Mouse (Mus musculus): Measurements from ENCODE around the gene Plcd1. TPM values are rescaled to one million over a fixed set of nuclear protein-coding genes. Genes with fewer than 3 reads are reported as not detected.
A peak's percentile ranks its signal among the peaks of the same experiment; 100 is the strongest.

Gene Plcd1
- polyA plus RNA-seq, 1 experiment from 2014 or later: 31.9 TPM

DNA sequence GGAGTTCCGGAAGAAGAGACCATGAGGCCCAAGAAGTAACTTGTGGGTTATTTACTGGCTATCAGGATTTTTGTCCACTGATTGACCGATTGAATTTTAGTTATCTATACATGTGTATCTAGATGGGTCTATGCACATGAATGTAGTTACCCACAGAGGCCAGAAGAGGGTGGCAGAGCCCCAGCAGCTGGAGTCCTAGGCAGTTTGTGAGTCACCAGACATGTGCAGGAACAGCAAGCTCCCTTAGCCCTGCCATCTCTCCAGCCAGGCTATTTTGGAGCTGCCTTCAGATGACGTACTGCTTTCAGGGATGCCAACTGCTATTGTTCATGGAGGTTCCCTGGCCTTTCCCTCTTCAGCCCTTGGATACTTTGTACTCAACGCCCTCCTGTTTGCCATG lies 14.3 kb upstream of the Plcd1 start:
- no peak for ATAC-seq (ENCODE audit: low FRiP score, low read depth)
- no peak overlapping the region for H3K9ac ChIP-seq (replicated peaks)
- WGBS: 88% methylated on average over 4 of the region's 4 CpGs

DNA sequence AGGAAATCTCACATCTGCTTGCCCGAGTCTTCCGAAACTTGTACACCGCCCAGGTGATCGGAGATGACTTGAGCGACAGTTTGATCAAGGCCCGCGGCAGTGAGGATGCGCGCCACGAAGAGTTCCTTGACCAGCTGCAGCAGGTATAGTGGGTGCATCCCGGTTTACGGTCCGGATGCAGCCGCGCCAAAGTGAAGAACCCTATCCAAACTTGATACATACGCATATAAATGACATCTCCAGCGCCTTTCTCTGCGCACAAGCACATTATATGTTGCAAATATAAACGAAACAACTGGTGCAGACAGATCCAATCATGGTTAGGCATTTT lies 9.4 kb upstream of the Plcd1 start:
- no peaks in the 10 kb centered on the region for H3K9me3 ChIP-seq
- H3K36me3 ChIP-seq: no peaks in the 10 kb centered on the region
- peak overlapping the region; percentile 86 for H3K4me2 ChIP-seq (replicated peaks)
- peak overlapping the region; percentile 51 for H3K9ac ChIP-seq (replicated peaks)
- no peak for ATAC-seq (ENCODE audit: low FRiP score, low read depth)
- WGBS: 4% methylated on average over 19 of the region's 19 CpGs
- peaks cover 14% of the 10 kb centered on the region; the same call in 1 of the 2 replicates for H3K27me3 ChIP-seq
- H3K4me3 ChIP-seq: peak overlapping the region; percentile 60
- no peak overlapping the region for H3K27ac ChIP-seq (replicated peaks)
- 0 out of 2 replicates have a peak, but pooled peaks cover 4% of the 10 kb centered on the region for H3K4me1 ChIP-seq

More for the DNA sequence above, 14.3 kb upstream of the Plcd1 start:
- Histone ChIP-seq H3K4me1 (0 out of 2 replicates have a peak, but pooled peaks cover 4% of the 10 kb centered on the region), H3K4me3 (no peak overlapping the region), H3K27me3 (peaks cover 14% of the 10 kb centered on the region; the same call in 1 of the 2 replicates), H3K27ac (replicated peaks) (no peak overlapping the region), H3K9me3 (no peaks in the 10 kb centered on the region), H3K36me3 (no peaks in the 10 kb centered on the region), H3K4me2 (replicated peaks) (no peak overlapping the region)

DNA sequence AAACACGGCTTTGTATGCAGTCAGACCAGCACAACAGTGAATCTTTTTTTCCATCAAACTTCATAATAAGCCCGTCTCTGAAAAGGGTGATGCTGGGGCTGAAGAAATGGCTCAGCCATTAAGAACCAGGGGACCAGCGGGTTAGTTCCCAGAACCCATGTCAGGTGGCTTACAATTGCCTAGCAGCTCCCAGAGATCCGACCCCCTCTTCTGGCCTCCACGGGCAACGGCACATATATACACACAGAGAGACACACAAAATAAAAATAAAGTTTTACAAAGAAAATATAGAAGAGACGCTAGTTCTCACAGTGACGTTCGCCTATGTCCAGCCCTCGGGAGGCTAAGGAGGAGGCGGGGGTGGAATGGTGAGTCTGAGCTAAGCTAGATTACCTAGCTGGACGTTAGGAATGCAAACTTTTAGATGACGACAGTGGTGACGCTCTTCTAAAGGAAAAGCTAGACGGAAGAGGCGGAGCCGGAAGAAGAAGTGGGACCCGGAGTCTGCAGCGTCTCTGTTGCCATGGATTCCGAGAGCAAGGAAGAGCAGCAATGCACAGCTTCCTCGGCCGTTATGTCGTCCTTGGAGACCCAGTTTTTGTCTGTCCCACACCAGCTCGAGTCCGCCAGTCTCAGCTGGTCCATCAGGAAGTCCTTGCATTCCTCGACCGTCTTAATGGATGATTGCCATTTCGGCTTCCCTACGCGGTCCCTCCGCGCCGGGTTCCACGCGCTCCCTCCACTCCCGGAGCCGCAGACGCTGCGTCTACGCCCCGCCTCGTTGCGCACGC lies 8.9 kb upstream of the Plcd1 start, which contains the start of gene Dlec1:
Gene Dlec1, plus strand, starts transcription at position 487 of the 791 bp plus-strand sequence.
- 3% methylated on average over 44 of the region's 44 CpGs for WGBS
- Histone ChIP-seq H3K36me3 (no peaks in the 10 kb centered on the region), H3K4me3 (peak within 1 kb of the TSS; percentile 60), H3K27ac (replicated peaks) (no peak within 1 kb of the TSS), H3K9me3 (no peaks in the 10 kb centered on the region), H3K4me2 (replicated peaks) (peak within 1 kb of the TSS; percentile 86), H3K9ac (replicated peaks) (peak within 1 kb of the TSS; percentile 51), H3K4me1 (0 out of 2 replicates have a peak, but pooled peaks cover 4% of the 10 kb centered on the region), H3K27me3 (peaks cover 14% of the 10 kb centered on the region; the same call in 1 of the 2 replicates)
- peak; percentile 90 for ATAC-seq (ENCODE audit: low FRiP score, low read depth)

DNA sequence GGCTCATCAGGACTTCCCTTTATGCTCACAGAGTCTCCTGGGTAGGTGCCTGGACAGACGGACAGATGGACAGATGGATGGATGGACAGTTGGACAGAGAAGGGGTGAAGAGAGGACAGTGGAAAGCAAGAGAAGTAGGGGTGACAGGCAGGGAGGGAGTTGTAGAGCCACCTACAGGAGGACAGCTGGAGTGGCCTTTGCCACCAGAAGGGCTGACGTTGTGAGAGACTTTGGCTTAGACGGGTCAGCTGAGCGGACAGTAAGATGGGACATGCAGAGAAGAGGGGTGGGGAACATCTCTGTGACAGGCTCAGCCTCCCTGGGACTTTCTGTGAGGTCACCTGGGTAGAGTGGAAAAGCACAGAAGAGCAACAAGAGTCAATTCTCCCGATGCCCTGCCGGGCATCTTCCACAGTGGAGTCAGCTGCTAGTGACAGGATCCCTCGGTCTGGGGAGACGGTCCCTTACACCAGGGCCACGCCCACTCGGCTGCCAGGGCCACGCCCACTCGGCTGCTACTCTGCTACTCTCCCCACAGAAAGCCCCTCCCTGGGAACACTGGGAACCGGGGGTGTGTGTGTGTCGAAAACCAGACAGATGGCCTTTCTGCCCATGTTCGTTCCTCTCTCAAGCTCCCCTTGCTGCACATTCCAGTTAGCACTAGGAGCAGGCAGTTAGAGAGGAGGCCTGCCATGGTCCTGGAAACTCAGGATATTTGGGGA lies 7.0 kb upstream of the Plcd1 start:
- 20% methylated on average over 15 of the region's 15 CpGs for WGBS
- Histone ChIP-seq H3K4me1 (0 out of 2 replicates have a peak, but pooled peaks cover 4% of the 10 kb centered on the region), H3K9me3 (no peaks in the 10 kb centered on the region), H3K4me3 (no peak overlapping the region), H3K27me3 (peaks cover 16% of the 10 kb centered on the region), H3K4me2 (replicated peaks) (no peak overlapping the region), H3K36me3 (no peaks in the 10 kb centered on the region), H3K9ac (replicated peaks) (no peak overlapping the region), H3K27ac (replicated peaks) (no peak overlapping the region)
- ATAC-seq (ENCODE audit: low FRiP score, low read depth): no peak

DNA sequence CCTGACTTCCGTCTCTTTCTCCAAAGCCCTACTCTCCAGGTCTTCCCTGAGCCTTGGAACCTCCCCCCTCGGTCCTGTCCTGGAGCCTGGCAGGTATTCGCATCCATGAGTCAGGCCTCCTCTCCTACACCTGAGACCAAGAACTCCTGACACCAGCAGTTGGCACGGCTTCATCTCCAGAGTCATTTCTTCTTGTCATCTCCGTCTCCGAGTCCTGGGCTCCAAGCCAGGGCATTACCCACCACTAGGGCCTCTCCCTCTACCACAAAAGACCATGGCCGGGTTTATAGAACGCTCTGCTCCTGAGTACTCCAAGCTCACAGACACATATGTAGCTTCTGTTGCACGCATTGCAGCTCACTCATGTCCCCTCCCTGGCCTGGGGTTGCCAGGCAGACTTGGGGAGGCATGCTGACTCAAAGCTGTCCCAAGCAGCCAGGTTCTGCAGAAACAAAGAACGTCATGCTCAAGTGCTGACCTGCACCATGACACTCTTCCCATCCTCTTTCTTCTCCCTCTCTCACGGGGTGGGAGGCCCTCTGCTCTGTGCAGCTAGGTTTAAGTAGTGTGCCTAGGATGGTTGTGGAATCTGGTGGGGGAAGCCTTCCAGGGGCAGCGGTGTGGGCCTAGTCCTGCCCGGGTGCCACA lies 1.3 kb upstream of the Plcd1 start:
- Histone ChIP-seq H3K27me3 (peaks cover 56% of the 10 kb centered on the region), H3K36me3 (no peaks in the 10 kb centered on the region), H3K4me3 (no peak overlapping the region), H3K9ac (replicated peaks) (no peak overlapping the region), H3K4me1 (peaks cover 23% of the 10 kb centered on the region), H3K4me2 (replicated peaks) (no peak overlapping the region), H3K9me3 (no peaks in the 10 kb centered on the region), H3K27ac (replicated peaks) (no peak overlapping the region)
- ATAC-seq (ENCODE audit: low FRiP score, low read depth): no peak
- 72% methylated on average over 13 of the region's 13 CpGs for WGBS

DNA sequence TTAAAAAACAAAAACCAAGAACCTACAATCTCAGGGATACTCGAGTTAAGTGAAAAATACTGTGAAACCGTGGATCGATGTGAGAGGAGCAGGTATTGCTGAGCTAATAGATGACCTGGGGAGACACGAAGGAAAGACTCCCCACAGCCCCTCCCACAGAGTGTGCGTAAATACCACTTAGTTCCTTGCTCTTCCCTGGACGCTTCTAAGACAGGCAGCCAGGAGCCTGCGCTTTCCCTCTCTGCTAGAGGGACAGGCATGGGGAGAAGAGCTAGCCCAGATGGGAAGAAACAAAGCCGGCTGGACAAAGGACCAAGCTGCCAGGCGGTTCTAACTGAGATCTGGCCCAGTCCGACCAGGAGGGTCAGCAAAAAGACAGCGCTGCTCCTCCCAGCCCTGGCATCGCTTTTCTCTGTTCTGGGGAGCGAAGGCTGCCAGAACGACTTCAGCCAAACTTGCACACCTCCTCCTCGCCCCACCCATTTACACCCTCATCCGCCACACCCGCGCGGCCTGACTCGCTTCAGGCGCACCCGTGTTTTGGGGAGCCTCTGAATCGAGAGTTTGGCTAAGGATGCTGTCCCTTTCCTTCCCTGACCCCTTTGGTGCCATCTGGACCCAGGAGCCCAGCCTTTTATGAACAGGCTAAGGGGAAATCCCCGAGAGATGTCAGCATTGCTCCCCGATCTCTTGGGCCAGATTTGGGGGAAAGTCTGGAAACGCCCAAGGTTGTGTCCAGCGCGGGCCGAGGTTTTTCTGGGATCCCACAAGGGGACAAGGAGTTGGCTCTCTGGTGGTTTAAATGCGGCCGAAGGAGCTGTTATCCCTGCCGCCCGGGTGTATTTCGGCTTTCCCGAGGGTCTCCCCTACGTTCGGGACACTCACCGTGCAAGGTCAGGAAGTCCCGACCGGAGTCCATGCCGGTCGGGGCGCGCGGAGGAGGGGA lies 556 bp downstream of the Plcd1 start:
- 2% methylated on average over 45 of the region's 45 CpGs for WGBS
- no peaks in the 10 kb centered on the region for H3K9me3 ChIP-seq
- peaks cover 69% of the 10 kb centered on the region for H3K27me3 ChIP-seq
- H3K36me3 ChIP-seq: no peaks in the 10 kb centered on the region
- H3K4me3 ChIP-seq: peak overlapping the region; percentile 55
- no peak overlapping the region for H3K27ac ChIP-seq (replicated peaks)
- H3K4me2 ChIP-seq (replicated peaks): peak overlapping the region; percentile 70
- H3K9ac ChIP-seq (replicated peaks): peak overlapping the region; percentile 64
- peaks cover 32% of the 10 kb centered on the region for H3K4me1 ChIP-seq
- no peak for ATAC-seq (ENCODE audit: low FRiP score, low read depth)

DNA sequence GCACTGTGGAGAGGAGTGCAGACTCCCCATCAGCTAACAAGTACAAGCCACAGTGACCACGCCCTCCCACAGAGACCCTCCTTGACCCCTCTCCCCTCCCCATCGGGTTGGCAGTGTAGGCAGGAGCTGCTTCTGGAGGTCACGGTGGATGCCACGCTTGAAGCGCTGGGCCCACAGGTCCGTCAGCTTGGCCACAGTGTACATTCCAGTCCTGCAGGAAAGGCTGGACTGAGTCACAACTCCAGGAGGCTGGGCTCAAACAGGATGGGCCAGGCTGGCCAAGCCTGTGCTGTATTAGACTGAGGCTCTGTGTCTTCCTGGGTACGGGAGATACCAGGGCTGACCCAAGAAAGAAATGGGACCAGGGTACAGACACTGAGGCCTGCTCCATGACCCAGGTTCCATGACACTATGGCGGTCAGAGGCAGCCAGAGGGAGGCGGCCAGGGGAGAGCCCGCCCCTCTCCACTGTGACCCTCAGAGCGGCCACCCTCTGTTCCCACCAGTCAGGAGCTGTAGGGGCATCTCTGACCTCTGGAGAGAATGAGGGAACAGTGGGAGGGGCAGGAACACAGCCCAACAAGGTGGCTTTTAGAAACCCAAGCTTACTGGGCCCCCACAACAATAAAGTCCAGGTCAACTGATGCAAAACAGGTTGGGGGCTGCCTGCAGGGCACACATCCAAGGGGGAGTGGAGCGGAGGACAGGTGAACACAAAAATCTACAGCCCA lies 1.6 kb downstream of the Plcd1 start:
- peaks cover 78% of the 10 kb centered on the region for H3K27me3 ChIP-seq
- H3K9ac ChIP-seq (replicated peaks): no peak overlapping the region
- H3K4me3 ChIP-seq: peak overlapping the region; percentile 55
- H3K27ac ChIP-seq (replicated peaks): no peak overlapping the region
- H3K36me3 ChIP-seq: no peaks in the 10 kb centered on the region
- 62% methylated on average over 12 of the region's 12 CpGs for WGBS
- peak overlapping the region; percentile 70 for H3K4me2 ChIP-seq (replicated peaks)
- H3K4me1 ChIP-seq: peaks cover 33% of the 10 kb centered on the region
- H3K9me3 ChIP-seq: no peaks in the 10 kb centered on the region
- ATAC-seq (ENCODE audit: low FRiP score, low read depth): no peak

DNA sequence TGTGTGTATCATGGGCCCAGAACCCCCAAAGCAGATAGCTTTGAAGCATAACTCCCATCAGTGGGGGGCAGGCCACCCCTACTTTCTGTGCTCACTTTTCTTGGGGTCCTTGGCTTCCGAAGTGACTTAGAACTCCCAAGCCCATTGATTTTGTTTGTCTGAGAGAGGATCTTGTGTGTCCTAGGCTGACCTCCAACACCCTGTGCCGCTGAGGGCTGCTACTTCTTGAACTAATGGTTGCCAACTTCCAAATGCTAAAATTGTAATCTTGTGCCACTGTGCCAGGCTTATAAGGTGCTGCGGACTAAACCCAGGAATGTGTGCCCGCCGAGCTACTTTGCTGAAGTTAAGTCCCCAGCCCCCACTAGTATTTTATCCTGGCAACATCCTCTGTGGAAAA lies 2.8 kb downstream of the Plcd1 start:
- no peak overlapping the region for H3K9ac ChIP-seq (replicated peaks)
- ATAC-seq (ENCODE audit: low FRiP score, low read depth): no peak
- no peak overlapping the region for H3K27ac ChIP-seq (replicated peaks)
- H3K36me3 ChIP-seq: no peaks in the 10 kb centered on the region
- no peak overlapping the region for H3K4me3 ChIP-seq
- H3K4me2 ChIP-seq (replicated peaks): no peak overlapping the region
- H3K27me3 ChIP-seq: peaks cover 77% of the 10 kb centered on the region
- 91% methylated on average over 5 of the region's 5 CpGs for WGBS
- H3K9me3 ChIP-seq: no peaks in the 10 kb centered on the region
- peaks cover 44% of the 10 kb centered on the region for H3K4me1 ChIP-seq

DNA sequence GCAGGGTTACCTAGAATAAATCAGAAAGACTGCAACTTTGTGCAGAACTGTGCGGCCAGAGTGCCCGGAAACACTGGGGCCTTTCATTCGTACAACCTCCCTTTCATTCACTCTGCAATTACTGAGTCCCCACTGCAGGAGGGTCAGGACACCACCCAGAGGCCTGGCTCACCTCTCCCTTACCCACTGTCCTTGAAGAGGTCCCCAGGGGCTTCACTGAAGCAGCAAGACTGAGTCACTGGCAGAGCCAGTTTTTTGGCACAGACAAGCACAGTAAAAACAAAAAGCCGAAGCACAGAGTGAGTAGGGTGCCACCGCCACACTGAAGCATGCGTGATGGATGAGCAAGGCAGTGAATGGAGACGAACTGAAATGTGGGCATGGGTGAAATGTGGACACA lies 3.9 kb downstream of the Plcd1 start:
- Histone ChIP-seq H3K4me2 (replicated peaks) (no peak overlapping the region), H3K27me3 (peaks cover 67% of the 10 kb centered on the region), H3K4me3 (no peak overlapping the region), H3K9ac (replicated peaks) (no peak overlapping the region), H3K4me1 (peaks cover 44% of the 10 kb centered on the region), H3K9me3 (no peaks in the 10 kb centered on the region), H3K27ac (replicated peaks) (no peak overlapping the region), H3K36me3 (no peaks in the 10 kb centered on the region)
- WGBS: 75% methylated on average over 7 of the region's 7 CpGs
- no peak for ATAC-seq (ENCODE audit: low FRiP score, low read depth)

DNA sequence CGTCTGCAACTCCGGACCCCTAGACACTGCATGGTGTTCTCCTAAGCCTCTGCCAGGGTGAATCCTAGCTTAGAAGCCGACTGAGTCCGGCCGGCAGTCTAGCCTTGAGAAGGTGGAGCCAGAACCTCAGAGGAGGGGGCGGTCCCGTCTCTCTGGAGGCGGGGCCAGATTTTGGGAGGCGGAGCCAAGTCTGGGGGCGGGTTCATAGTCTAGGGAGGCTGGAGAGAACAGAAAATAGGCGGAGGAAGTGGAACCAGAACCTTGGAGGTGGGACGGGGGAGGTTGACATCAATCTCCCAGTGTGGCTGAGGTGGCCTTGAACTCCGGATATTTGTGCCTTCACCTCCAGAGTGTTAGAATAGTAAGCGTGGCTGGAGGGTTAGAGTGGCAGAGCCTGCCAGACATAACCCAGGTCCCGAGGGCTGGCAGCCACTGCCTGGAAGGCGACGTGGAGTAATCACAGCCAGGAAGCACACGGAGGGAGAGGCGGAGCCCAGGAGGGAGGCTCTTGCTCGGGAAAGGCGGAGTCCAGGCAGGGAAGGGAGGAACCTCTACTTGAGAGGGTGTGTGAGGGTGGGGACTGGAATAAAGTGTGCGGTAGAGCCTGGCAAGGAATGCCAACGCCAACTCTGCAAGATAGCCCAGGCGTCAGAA lies 5.0 kb downstream of the Plcd1 start:
- Histone ChIP-seq H3K9ac (replicated peaks) (no peak overlapping the region), H3K4me1 (peaks cover 40% of the 10 kb centered on the region), H3K36me3 (0 out of 2 replicates have a peak, but pooled peaks cover 4% of the 10 kb centered on the region), H3K9me3 (no peaks in the 10 kb centered on the region), H3K27ac (replicated peaks) (no peak overlapping the region), H3K27me3 (peaks cover 55% of the 10 kb centered on the region), H3K4me2 (replicated peaks) (peak overlapping the region; percentile 44), H3K4me3 (peak overlapping the region; percentile 24)
- WGBS: under 1% methylated on average over 24 of the region's 24 CpGs
- ATAC-seq (ENCODE audit: low FRiP score, low read depth): peak; percentile 53
